Mouse (Mus musculus) ES-Bruce4 (cell line): ENCODE measurements at regions not wholly inside any gene's neighbourhood (a gene's known extent, or its start where the extent isn't known, plus 50 kb on each side); places are given as distances from the start of the nearest gene placed in this dataset.

ENCODE experiments used
- CTCF ChIP-seq: IDR thresholded peaks from one replicate; pipeline ENCODE4 v1.8.1; 2011; ENCODE audit warnings: low read depth, low read length
- EP300 ChIP-seq: IDR thresholded peaks from 2 replicates; pipeline ENCODE4 v1.6.1; 2011; ENCODE audit warnings: low read depth, low read length; ENCODE audit not compliant: insufficient read depth
- POLR2A ChIP-seq: IDR thresholded peaks from one replicate; pipeline ENCODE4 v1.8.1; 2011; ENCODE audit warnings: low read length; ENCODE audit not compliant: insufficient read depth

DNA sequence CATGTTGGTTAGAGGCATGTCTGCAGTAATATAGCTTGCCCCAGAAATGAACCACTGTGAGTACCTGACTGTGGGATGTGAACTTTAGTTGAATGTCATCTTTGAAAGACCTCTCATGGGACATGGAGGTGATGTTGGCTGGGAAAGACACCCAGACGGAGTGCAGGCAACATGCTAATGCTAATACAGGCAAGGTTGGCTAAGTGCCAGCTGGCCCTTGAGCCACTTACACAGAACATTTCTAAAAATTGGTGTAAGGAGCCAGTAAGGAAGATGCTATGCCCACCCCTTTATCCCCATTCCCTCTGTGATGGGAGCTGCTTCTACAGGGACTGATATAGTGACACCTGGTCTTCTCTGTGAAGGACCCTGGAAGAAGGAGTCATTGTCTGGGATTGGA is 656.5 kb downstream of the Tns3 start:
- TF ChIP-seq CTCF = no peak
- no peak for TF ChIP-seq EP300
- TF ChIP-seq POLR2A = no peak
